Mouse (Mus musculus): ENCODE measurements around the gene Mtus2. TPM values are rescaled to one million over a fixed set of nuclear protein-coding genes. Genes with fewer than 3 reads are reported as not detected.

Mtus2 gene
- polyA plus RNA-seq, 1 experiment from 2014 or later, result 13.7 TPM

Other genes starting within 250 kb of the Mtus2 start
- 7.2 and 8.5 TPM in 2 replicates for gene Flt1, start 231.3 kb upstream of the Mtus2 start, polyA plus RNA-seq (2015; fragmentation: Nextera tagmentation; extraction: Ambion mirVana)
- 563 and 585 TPM in 2 replicates for gene Pomp, start 96.9 kb upstream of the Mtus2 start, polyA plus RNA-seq (2015; fragmentation: Nextera tagmentation; extraction: Ambion mirVana)
- gene Slc46a3, start 62.5 kb upstream of the Mtus2 start, polyA plus RNA-seq (2015; fragmentation: Nextera tagmentation; extraction: Ambion mirVana), result 3.0 TPM in 2 replicates